Mouse (Mus musculus) fibroblast of lung, adult 2 months (primary cell): ENCODE results near the gene Fcer1g.

Source experiments
- DNase-seq: peaks from one replicate; pipeline ENCODE4 v3.0.0-alpha.2; 2011; ENCODE audit warnings: low read depth

The Fcer1g gene

GRCm38 (mm10) chr1:171265971-171266744, 32.0 kb upstream of the Fcer1g start:
- DNase-seq = no peak

DNA sequence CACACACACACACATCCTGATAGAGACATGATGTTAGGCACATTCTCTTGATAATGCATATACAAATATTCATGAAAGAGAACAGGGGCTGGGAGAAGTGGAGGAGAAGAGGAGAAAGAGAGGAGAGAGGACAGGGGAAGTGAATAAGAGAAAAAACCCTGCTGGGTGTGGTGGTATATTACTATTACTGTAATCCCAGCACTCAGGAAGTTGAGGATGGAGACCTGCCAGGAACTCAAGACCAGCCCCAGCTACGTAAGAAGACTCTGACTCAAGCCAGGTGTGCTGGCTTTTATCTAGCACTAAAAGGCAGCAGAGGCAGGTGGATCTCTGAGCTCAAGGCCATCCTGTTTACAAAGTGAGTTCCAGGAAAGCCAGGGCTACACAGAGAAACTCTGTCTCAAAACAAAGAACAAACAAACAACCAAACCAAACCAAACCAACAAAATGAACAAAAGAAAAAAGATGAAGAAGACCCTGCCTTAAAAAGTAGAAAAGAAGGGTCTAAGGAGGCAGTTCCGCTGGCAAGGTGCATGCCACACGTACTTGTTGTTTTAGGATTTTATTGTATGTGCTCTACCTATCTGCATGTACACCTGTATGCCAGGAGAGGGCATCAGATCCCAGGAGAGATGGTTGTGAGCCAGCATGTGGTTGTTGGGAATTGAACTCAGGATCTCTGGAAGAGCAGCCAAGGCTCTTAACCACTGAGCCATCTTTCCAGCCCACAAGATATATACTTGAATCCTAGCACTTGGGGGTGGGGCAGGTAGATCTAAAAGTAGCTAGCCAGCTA, 29.7 kb upstream of the Fcer1g start:
- DNase-seq = no peak

DNA sequence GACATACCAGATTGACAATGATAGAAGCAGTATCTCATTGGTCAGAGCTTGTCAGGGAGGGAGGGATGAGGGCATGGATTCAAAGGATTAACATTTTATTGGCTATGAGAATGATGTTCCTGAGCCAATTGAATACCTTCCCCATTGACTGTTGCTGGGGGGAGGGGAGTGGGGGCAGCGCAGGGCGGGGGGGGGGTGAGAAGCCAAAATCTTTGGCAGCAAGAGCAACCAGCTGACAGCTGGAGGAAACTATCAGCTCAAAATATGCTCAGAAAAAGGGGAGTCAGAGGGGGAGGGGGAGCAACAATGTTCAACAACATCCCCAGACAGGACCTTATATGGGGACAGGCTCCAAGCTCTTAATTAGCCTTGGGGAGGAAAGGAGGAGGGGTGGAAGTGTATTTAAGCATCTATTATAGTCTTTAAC, 29.0 kb upstream of the Fcer1g start:
- no peak for DNase-seq

DNA sequence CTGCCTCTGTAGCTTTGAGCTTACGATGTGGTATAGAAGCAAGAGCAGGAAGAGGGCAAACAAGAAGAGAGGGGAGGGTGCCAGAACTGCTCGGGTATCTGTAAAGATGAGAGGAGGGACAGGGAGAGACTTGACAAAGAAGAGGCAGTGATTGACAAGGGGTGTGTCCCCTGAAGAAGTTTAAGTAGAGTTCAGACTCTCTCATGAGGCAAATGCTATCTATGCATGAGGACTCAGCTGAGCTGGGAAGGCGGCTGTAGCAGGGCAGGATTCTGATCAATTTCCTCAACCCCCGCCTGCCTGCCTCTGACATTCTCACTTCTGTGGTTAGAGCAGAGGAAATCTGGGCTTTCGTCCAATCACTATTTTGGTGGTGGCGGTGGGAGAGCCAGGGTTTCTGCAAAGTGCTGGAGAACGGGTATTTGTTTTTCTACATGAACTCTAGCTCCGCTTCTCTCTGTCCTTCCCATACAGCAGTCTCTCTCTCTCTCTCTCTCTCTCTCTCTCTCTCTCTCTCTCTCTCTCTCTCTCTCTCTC, 28.5 kb upstream of the Fcer1g start:
- peak; percentile 95 for DNase-seq

GRCm38 (mm10) chr1:171260316-171260715, 26.2 kb upstream of the Fcer1g start:
- DNase-seq = no peak

GRCm38 (mm10) chr1:171258921-171259320, 24.8 kb upstream of the Fcer1g start:
- no peak for DNase-seq

- no peak for DNase-seq
Observed at GRCm38 (mm10) chr1:171257781-171258180, 23.6 kb upstream of the Fcer1g start.

- no peak for DNase-seq
Observed at GRCm38 (mm10) chr1:171256937-171257548, 22.9 kb upstream of the Fcer1g start.

- DNase-seq = no peak
Observed at GRCm38 (mm10) chr1:171256095-171256818, 22.1 kb upstream of the Fcer1g start.

- no peak for DNase-seq
Observed at GRCm38 (mm10) chr1:171252415-171252814, 18.2 kb upstream of the Fcer1g start.

- no peak for DNase-seq
Observed at GRCm38 (mm10) chr1:171251594-171252324, 17.6 kb upstream of the Fcer1g start.

DNA sequence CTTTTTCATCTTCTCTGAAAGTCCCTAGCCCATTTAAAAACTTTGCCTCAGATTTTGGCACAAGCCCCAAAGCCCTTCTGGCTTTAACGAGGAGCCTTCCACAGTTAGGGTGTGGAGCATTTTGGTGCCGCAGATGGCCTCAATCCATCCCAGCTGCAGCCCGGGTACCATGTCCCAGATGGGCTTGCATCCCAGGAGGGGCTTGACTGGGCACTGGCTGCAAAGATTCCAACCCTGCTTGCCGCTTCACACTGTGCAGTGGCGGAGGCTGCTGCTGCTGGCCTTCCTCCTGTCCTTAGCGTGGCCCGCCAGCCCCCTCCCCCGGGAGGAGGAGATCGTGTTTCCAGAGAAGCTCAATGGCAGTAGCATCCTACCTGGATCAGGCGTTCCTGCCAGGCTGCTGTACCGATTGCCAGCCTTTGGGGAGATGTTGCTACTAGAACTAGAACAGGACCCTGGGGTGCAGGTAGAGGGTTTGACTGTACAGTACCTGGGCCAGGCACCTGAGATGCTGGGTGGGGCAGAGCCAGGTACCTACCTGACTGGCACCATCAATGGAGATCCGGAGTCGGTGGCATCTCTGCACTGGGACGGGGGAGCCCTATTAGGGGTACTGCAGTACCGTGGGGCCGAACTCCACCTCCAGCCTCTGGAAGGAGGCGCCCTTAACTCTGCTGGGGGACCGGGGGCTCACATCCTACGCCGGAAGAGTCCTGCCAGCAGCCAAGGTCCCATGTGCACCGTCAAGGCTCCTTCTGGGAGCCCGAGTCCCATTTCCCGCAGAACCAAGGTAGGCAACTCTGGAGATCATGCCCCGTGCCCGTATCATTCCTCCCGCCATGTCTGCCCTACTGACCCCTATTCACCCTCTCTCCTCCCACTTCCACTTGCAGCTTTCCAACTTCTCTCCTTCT, 16.8 kb upstream of the Fcer1g start, which contains the start of gene Ndufs2:
Ndufs2 (minus strand) TSS at position 709 of the 914 bp plus-strand sequence.
- no peak for DNase-seq

DNA sequence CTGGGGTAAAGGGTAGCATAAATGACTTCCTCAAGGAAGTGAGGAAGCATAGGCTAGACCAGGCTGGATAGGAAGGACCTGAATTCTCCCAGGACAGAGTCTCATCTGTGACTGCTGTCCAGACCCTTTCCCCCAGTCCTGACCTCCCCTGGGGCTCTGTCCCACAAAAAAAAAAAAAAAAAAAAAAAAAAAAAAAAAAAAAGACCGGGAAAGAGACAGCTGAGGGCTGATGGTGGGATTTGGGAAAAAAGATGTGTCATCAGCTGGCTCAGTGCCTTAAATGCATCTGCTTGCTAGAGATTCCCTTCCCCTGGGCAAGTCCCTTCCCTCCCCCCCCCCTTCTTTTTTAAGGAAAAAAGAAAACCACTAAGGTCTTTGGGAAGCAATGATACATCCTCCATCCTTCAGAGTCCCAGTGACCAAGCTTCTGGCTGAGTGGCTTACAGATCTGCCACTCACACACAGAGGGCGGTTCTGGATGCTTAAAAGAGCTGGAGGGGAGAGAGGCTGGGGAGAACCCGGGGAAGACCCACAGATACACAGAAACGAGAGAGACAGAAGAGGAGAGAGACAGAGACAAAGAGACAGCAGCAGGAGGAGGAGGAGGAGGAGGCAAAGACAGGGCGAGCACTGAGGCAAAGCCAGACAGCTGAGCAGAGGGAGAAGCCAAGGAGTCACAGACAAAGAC, 15.9 kb upstream of the Fcer1g start, which contains the start of gene Adamts4:
Adamts4 (plus strand) TSS at position 509 of the 688 bp plus-strand sequence.
- DNase-seq = no peak

- DNase-seq = no peak
Observed at GRCm38 (mm10) chr1:171248386-171249226, 14.4 kb upstream of the Fcer1g start.

DNA sequence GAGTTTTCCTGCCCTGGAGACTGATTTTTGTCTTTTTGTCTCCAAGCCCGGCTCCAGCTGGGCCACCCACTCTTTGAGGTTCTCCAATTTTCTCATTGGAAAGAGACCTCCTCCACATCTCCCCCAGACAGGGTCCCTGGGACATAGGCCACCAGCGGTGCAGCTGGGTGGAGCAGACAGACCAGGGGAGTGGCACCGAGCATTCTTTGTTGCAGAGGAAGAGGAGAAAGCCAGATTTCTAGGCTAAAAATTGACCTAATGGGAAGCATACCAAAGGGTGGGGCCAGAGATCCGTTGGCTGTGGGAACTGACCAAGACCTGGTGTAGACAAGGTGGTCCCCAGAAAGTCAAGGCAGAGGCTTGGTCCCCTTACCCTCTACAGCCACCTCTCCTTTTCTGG, 13.8 kb upstream of the Fcer1g start:
- DNase-seq = no peak

GRCm38 (mm10) chr1:171247453-171247841, 13.3 kb upstream of the Fcer1g start:
- DNase-seq = no peak

GRCm38 (mm10) chr1:171246709-171247452, 12.7 kb upstream of the Fcer1g start:
- peak; percentile 99 for DNase-seq

GRCm38 (mm10) chr1:171245353-171245752, 11.2 kb upstream of the Fcer1g start:
- no peak for DNase-seq
